Mouse (Mus musculus) 3134 (cell line): ENCODE results near the gene Spata21.
"Not testable (repeated sequence)": the region's sequence is repeated elsewhere in the genome, so short reads cannot be mapped to it uniquely, and the experiment has no call there.

Experiments used
- DNase-seq: peaks from one replicate; pipeline ENCODE4 v3.0.0-alpha.2; 2011; ENCODE audit warnings: low spot score; ENCODE audit not compliant: insufficient read length; ENCODE audit errors: extremely low read depth

The Spata21 gene

DNA sequence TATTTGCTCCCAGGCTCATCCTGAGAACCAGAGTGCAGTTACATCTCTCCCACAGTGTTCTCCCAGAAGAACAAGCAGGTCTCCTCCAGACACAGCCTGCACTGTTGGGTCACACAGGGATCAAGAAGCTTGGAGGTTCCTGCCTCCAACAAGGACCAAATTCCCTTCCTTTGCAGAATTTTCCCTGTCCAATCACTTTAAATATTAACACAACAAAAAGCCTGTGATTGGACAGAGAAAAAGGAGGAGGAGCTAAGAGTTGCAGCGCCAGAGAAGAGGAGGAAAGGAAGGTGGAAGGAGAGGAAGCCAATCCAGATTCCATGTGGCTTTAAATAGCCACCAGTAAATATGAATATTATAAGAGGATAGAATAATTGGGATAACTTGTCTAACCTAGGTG is 34.9 kb downstream of the Spata21 start:
- no peak for DNase-seq

DNA sequence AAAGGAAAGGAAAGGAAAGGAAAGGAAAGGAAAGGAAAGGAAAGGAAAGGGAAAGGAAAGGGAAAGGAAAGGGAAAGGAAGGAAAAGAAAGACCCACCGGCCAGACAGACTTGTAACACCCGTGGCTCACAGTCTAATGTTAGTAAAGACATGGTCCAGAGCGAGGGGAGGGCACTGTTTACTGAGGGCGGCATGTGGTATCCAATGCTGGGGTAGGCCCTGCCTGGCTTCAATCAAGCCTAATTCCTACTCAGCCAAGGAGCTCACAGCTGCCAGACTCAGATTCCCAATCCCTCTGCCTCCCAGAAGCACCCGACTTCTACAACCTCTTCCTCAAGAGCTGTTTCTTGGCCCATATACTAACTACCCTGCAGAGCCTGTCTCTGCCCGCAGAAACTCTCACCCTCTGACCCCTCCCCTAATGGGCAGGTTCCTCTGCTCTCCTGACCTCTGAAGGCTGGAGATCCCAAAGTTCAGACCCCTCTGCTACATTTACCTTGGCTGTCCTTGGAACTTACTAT is 41.1 kb downstream of the Spata21 start:
- no peak for DNase-seq

DNA sequence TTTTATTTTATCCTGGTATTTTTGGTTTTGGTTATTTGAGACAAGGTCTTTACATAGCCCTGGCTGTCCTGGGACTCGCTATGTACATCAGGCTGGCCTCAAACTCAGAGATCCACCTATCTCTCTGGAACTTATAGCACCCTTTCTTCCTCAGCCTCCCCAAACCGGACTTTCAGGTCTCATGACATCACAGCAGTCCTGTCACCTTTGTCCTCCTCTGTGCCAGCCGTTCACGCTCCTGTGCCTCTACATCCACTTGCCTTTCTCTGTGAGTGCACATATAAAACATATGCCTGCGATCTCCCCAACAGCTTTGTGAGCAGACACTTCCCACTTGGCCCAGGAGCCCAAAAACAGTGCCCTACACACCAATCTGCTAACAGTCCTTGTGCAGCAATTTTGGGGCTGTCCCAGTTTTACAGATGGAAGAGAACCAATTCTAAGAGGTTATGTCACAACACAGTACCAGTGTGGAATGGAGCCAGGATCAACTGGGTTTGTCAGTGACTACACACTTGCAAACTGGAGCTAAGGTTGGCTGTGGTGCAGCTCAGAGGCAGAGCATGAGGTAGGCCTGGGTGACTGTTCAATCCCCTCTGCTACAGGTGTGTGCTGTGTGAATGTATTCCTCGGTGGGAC is 42.7 kb downstream of the Spata21 start:
- no peak for DNase-seq

DNA sequence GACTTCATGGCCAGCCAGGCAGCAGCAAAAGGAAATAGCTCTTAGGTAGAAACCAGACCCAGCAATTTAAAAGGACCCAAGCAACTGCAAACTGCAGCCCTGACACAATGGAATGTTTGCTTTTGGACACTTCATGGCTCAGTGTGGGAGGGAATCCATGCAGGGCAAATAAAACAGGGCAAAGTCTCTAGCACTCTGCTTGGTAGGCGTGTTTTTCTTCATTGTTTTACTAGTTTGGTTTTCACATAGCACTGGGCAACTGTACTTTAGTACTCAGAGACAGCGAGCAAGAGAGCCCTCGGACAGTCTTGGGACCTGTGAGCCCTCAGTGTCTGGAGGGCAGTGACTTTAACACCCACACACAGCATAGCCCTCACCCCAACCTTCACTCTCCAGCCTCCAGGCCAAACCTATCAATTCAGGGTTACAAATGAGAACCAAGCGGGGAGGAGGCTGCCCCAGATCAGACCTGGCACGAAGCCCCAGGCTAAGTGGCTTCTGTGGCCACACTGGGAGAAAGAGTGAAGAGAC is 43.5 kb downstream of the Spata21 start:
- DNase-seq = no peak

DNA sequence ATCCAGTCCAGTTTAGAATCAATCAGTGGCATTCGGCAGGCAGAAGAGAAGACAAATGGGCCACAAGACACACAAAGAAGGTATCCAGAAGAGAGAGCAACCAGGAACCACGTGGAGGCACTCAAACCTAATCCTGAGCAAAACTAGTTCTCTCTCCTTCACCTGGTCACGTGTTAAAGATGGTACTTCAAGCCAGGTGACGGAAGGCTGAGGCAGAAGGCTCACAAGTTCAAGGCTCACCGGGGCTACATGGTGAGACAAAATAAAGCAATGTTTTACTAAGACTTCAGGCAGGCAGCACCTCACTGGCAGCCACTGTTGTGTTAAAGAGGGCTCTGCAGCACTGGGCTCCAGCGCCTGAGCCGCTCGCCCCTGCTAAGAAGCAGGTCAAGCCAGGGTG is 44.1 kb downstream of the Spata21 start:
- DNase-seq = no peak

DNA sequence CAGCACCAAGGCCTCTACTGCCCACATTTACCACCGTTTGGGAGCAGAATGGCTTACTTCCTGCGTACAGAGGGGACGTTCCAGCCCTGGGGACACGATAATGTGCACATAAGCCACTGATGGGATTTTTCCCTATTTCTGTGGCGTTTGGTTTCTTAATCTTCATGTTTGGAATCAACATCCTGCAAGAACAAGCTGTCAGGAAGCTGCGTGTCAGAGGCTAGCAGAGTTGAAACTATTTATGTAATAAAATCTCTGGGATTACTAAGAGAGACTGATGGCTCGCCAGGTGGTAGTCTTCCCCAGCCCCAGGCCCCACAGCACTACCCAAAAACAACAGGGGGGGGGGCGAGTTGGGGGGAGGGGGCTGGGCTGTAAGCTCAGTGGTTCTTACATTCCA is 45.1 kb downstream of the Spata21 start:
- no peak for DNase-seq

DNA sequence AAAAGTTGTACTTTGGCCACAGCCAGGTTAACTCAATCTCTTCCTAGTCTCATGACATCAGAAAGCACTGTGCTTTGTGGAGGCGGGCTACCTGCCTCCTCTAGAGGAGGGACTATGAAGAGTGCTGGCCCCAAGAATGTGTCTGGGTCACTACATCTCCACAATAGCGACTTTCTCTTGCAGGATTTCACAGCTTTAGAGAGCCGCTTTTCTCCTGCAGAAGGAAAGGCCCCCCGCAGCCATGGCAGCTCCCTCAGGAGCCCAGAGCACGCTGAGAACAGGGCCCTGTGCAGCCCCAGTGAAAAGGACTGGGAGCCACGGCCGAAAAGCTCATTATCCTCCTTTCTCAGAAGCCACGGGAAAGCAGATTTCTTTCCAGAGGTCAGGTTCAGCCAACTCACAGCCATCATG is 45.9 kb downstream of the Spata21 start:
- DNase-seq = no peak

DNA sequence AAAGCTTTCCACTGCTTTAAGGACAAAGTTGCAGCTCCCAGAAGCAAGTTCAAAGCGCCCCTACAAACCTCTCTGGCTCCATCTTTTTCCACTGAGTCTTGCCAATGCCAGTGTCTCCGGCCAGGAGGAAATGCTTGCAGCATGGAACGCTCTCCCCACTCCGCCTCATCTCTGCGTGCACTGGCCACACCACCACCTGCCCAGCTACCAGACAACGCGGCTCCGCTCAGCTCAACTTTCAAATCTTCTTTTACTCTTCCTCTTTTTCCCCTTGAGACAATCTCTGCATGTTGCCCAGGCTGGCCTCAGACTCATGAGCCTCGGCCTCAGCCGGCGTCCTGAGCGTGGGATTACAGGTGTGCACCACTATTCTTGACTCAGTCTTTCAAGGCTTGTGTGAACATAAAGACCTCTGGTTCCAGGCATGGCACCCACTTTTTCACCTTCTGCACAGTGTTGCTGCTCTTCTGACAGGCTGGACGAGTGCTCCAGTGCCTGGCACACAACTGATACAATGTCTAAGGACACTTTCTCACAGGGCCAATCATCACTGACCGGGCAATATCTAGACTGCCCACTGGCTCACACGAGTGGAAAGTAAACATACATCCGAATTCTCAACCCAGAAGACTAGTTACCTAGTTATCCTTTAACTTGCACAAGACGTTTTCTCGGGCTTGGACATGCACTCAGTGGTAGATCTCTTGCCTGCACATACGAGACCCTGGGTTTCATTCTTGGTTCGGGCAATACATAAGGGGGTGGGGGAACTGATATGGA is 46.8 kb downstream of the Spata21 start:
- DNase-seq = no peak

DNA sequence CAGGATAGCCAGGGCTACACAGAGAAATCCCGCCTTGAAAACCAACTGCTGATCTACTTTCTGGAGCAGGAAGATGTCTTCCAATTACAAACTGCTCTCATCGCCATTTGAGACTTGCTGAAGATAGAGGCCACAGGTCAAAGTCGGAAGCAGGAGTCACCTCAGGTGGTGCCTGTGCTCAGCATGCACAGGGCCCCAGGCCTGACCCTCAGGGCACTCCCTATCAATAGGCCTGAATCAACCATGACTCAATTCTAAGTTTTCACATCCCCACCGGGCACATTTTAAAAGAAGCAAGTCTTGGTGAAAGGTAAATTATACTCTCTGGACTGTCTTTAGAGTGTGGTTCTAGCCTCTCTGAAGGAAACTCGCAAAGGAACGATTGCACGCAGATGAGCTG is 48.0 kb downstream of the Spata21 start:
- no peak for DNase-seq

DNA sequence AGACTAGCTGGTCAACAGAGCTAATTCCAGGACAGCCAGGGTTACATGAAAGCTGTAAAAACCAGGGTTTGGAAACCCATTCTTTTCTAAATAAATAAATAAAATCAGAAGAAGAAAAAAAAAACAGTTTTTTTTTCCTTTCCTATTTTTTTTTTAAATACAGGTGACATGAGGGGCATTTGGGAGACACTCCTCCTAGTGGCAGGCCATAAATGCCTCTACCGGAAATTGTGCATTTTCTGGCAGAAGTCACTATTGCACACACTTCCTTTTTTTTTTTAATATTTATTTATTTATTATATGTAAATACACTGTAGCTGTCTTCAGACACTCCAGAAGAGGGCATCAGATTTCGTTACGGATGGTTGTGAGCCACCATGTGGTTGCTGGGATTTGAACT is 49.6 kb downstream of the Spata21 start:
- not testable (repeated sequence) for DNase-seq

DNA sequence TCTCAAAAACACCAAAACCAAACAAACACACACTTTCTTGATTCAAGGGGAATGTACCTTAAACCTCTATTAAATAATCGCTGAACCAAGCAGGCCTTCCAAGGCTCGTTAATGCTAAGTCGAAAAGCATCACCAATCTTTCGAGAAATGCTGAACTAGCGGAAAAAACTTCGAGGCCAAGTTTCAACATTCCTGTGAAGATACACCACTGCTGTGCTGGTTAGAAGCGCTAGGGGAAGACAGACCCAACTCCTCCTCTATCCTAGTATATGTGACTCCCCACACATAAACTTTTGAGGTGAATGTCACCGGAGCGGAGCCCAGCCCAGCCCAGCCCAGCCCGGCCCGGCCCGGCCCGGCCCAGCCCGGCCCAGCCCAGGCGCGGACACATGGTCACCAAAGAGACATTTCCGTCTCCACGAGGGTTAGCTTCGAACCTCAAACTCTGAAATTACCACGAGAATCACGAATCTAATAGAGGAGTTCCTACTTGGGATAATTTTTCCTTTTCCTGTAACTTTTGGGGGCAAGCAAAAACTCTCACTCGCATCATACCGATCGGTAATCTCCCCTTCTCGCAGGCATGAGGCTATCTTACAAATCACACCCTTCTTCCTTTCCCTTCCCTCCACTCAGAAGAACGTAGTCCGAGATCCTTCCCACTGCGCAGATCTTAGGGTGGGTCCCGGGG is 50.4 kb downstream of the Spata21 start:
- peak; percentile 42 for DNase-seq

DNA sequence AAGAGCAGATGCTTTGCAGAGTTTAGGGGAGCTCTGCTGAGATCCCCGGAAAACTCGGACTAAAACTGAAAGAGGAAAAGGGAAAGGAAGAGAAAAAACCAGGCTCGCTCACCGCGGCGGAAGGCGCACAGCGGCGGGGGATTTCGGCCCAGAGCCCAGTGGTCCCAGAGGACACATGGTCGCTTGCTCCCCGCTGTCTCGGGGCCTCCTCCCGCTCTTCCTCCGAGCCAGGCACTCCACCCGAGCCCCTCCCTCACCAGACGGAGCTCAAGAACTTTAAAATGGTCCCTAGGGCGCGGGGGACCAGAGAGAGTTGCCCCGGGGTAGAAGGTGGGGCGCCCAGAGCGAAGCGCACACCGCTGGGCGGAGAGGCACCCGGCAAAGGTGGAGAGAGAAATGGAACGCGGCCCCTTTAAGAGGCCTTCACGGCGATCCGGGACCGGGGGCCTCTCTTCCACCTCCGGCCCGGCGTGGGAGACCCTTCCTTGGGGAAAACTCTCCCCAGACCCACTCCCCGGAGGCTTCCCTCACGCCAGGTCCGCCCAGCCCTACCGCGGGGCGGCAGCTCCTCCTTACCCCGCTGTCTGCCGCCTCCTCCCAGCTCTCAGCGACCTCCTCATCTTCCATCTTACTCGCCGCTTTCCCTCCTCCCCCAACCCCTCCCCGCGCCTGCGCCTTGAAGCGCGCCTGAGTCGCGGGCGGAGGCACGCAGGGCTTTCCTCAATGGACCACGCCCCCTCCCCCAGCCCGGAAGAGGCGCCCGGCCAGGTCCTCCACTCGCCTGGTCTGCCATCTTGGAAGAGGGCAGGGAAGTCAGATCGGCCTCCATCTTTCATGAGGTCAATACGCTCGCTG is 51.2 kb downstream of the Spata21 start, which contains the start of gene Szrd1:
Szrd1 (minus strand) TSS at position 660 of the 855 bp plus-strand sequence.
- DNase-seq = peak; percentile 99

DNA sequence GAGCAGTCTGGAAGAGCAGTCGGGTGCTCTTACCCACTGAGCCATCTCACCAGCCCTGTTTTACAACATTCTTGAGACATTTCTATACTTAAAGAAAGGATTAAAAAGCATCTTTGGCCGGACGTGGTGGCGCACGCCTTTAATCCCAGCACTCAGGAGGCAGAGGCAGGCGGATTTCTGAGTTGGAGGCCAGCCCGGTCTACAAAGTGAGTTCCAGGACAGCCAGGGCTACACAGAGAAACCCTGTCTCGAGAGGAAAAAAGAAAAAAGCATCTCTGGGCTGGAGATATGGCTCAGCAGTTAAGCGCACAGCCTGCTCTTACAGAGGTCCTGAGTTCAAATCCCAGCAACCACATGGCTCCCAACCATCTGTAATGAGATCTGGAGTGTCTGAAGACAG is 52.2 kb downstream of the Spata21 start:
- DNase-seq = not testable (repeated sequence)

DNA sequence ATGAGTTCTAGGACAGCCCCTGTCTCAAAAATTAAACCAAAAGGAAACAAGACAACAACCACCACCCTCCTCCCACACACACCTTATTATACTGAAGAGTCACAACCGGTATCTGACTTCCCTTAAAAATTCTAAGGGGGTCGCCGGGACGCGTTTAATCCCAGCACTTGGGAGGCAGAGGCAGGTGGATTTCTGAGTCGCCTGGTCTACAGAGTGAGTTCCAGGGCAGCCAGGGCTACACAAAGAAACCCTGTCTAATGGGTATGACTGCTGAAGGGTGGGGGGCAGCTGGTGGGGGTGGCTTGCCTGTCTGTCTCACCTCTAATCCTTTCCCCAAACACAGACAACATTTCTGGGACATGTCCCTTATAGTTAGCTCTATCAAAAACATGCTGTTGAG is 52.8 kb downstream of the Spata21 start:
- DNase-seq = no peak

DNA sequence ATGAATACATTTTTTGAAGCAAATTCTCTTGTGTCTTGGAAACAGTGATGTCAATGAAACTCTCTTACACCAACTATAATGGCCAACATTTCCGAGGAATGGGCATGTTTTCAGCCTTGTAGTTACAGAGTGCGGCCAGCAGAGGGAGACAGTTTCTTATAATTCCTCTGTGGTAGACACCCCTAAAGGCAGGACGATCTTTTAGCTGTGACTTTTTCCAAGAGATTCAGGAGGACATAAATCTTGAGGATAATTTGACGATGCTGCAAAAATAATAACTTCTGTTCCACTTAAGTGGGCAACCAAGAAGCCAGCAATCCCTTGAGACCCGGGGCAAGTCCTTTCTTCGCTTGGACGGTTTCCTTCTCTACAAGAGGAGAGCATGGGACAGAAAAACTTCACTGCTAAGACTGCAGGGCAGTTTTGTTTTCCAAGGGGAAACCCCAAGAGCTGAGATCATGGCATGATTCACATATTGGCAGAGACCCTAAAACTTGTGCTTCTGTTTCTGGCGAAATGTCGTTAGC is 54.2 kb downstream of the Spata21 start:
- DNase-seq = peak; percentile 69

DNA sequence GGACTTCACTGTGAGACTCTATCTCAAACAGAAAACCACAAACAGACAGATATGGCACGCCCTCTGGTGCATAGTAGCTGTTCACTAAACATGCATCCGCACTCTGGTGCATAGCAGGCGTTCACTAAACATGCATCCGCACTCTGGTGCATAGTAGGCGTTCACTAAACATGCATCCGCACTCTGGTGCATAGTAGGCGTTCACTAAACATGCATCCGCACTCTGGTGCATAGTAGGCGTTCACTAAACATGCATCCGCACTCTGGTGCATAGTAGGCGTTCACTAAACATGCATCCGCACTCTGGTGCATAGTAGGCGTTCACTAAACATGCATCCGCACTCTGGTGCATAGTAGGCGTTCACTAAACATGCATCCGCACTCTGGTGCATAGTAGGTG is 57.0 kb downstream of the Spata21 start:
- not testable (repeated sequence) for DNase-seq

DNA sequence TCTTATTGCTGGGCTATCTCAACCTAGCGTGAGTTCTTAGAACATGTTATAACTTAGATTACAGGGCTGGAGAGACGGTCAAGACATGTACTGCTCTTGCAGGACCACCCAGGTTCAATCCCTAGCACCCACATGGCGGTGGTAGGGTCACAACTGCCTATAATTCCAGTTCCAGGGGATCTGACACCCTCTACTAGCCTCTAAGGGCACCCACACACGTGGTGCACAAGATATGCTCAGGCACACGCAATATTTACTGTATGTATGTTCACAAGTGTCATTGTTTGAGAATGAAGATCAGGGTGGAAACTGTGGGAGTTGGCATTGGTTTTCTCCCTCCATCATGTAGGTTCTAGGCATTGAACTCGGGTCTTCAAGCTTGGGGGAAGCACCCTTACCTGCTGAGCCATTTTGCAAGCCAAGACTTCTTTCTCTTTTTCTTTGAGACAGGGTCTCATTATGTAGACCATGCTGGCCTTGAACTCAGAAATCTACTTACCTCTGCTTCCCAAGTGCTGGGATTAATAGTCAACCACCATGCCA is 58.4 kb downstream of the Spata21 start:
- DNase-seq = no peak

DNA sequence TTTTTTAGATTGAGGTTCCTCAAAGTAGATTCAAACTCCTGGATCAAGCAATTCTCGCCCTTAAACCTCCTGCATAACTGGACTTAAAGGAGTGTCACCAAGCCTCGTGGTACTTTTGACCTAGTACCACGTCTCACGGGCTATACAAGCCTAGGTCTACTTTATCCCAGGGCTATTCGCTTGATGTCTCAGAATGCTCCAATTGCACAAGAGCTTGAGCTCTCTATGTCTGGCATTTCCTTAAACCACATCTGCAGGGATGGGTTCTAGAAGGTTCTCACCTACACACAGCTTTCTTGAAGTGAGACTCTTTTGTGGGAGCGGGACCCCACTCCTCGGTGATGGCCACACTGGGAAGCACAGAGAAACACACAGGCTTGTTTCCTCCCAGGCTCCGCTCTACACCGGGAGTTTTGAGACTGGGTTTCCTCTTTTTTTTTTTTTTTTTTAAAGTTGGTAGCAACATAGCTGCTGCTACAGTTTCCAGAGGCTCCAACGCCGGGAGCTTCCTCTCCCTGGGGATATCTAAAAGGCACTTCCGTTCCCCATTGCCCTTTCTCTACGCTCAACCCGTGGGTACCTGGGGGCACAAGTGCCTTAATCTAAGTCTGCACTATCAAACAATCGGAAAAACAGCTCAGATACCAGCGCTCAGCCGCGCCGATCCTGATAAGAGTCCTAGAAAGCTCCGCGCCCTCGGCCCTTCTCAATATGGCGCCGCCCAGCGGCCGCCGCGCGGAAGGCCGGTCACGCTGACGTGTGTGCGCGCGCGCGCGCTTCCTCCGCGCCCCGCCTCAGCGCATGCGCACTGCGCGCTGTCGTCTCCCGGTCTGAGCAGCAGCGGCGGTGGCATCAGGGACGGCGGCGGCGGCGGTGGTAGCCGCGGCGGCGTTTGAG is 59.2 kb downstream of the Spata21 start, which contains the start of gene Fbxo42:
Fbxo42 (plus strand) TSS at position 802 of the 897 bp plus-strand sequence.
- DNase-seq = peak; percentile 88
